Mouse (Mus musculus) forebrain, embryonic 11.5 days (tissue): ENCODE results near the gene Gm614. TPM values are rescaled to one million over a fixed set of nuclear protein-coding genes. Genes with fewer than 3 reads are reported as not detected.
A peak's percentile ranks its signal among the peaks of the same experiment; 100 is the strongest.

Experiments used
- ATAC-seq: fragments of 200-750 bp; cut with Nextera tagmentation; replicated peaks from 2 replicates; pipeline ENCODE4 v1.8.0; 2017; ENCODE audit warnings: moderate TSS enrichment; ENCODE audit not compliant: low FRiP score
- DNase-seq: peaks from one replicate; pipeline ENCODE4 v3.0.0-alpha.2; 2017; ENCODE audit warnings: low spot score
- H3K27ac ChIP-seq: fragments of 300-500 bp; sonication (generic); 2 replicates; pipeline ENCODE4 v1.5.1; 2014; ENCODE audit warnings: low read depth, low read length
- H3K27me3 ChIP-seq: fragments of 300-500 bp; sonication (generic); 2 replicates; pipeline ENCODE4 v1.6.1; 2014; ENCODE audit warnings: mild to moderate bottlenecking, low read length, mixed read lengths; ENCODE audit not compliant: control insufficient read depth, insufficient read depth
- H3K36me3 ChIP-seq: fragments of 300-500 bp; sonication (generic); 2 replicates; pipeline ENCODE4 v1.6.1; 2014; ENCODE audit warnings: mild to moderate bottlenecking, low read length, moderate library complexity, mixed read lengths; ENCODE audit not compliant: control insufficient read depth, insufficient read depth
- H3K4me1 ChIP-seq: fragments of 300-500 bp; sonication (generic); replicated peaks from 2 replicates; pipeline ENCODE4 v1.6.1; 2014; ENCODE audit warnings: low read length, mixed read lengths; ENCODE audit not compliant: control insufficient read depth, insufficient read depth
- H3K4me2 ChIP-seq: fragments of 300-500 bp; sonication (generic); 2 replicates; pipeline ENCODE4 v1.6.1; 2014; ENCODE audit warnings: low read depth, mild to moderate bottlenecking, low read length, moderate library complexity, mixed read lengths; ENCODE audit not compliant: severe bottlenecking
- H3K4me3 ChIP-seq: fragments of 300-500 bp; sonication (generic); 2 replicates; pipeline ENCODE4 v1.5.1; 2014; ENCODE audit warnings: low read depth, low read length
- H3K9ac ChIP-seq: fragments of 300-500 bp; sonication (generic); 2 replicates; pipeline ENCODE4 v1.6.1; 2014; ENCODE audit warnings: low read length
- H3K9me3 ChIP-seq: fragments of 300-500 bp; sonication (generic); 2 replicates; pipeline ENCODE4 v1.6.1; 2016; ENCODE audit warnings: low read length, mixed read lengths; ENCODE audit not compliant: control insufficient read depth
- WGBS: fragments of 180-500 bp; shearing (Covaris S2); extraction: QIAGEN DNeasy Blood & Tissue Kit; methylation state at CpG from one replicate; pipeline ENCODE4 v1.1.7; 2014; 5-methylcytosine and 5-hydroxymethylcytosine counted together
- polyA plus RNA-seq: library from polyadenylated mRNA; unstranded; fragments of >200 nt; fragmentation: Nextera tagmentation; extraction: Ambion mirVana; gene quantifications from 2 replicates; pipeline ENCODE4 v1.2.1, GENCODE M21; 2014

Gm614 gene
- polyA plus RNA-seq, 1 experiment from 2014 or later: not detected

- no peak for ATAC-seq
- Histone ChIP-seq H3K4me2 (peak overlapping the region; percentile 45), H3K9me3 (no peaks in the 10 kb centered on the region), H3K4me3 (peak overlapping the region; percentile 30), H3K27me3 (no peaks in the 10 kb centered on the region; the same call in 1 of the 2 replicates), H3K27ac (no peak overlapping the region), H3K4me1 (no peaks in the 10 kb centered on the region), H3K36me3 (no peaks in the 10 kb centered on the region), H3K9ac (peak overlapping the region; percentile 35; the same call in 1 of the 2 replicates)
- no peak for DNase-seq
- WGBS: 43% methylated on average over 7 of the region's 7 CpGs
Measured at GRCm38 (mm10) chrX:101222796-101223162, 41.0 kb downstream of the Gm614 start.

DNA sequence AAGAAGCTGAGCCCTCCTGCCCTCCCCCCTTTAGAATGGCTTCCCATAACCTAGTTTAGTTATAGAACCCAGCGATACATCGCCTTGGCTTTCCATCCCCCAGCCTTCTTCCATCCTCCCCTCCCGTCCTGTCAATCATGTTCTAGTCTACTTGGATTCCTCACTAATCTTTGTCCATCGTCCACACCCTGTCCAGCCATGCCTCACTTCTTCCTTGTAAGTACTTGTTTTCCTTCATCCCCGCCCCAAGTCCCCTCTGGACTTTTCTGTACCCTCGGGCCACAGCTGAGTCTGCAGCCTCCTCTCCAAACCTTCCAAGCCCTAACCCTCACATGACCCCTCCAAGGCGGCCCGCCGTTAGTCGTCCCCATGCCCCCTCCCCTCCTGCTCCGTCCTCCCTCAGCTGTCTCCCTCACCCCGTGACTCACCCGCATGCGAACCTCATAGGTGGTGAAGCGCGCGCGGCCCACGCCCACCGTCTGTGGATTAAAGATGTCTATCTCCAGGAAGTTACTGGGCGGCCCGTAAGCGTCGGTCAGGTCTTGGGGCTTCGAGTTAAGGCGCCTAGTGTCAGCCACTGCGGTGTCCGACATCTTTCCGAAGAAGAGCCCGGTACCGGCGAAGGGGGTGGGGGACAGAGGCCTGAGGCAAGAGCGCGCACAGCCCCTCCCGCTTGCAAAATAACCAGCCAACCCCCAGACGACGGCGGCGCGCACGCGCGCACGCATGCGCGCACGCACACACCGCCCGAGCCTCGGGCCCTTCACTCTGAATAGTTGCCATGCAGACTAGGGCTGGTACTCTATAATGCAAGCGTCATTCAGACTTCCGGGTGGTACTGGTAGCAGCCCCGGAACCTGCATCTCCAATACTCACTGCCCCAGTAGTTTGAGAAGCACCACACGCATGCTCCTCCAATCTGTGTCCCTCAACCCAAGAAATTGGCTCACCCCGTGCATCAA lies 41.7 kb downstream of the Gm614 start, which contains the start of gene Snx12:
Snx12 (minus strand) TSS at position 730 of the 962 bp plus-strand sequence.
- no peaks in the 10 kb centered on the region for H3K9me3 ChIP-seq
- H3K27ac ChIP-seq: 0 out of 2 replicates have a peak within 1 kb of the TSS, but pooled peaks have one; percentile 18
- H3K4me1 ChIP-seq: no peaks in the 10 kb centered on the region
- H3K36me3 ChIP-seq: no peaks in the 10 kb centered on the region
- peak within 1 kb of the TSS; percentile 54 for H3K4me2 ChIP-seq
- WGBS: 27% methylated on average over 55 of the region's 55 CpGs
- peak; percentile 90 for DNase-seq
- ATAC-seq: peak; percentile 98
- H3K4me3 ChIP-seq: peak within 1 kb of the TSS; percentile 50
- no peaks in the 10 kb centered on the region; the same call in 1 of the 2 replicates for H3K27me3 ChIP-seq
- peak within 1 kb of the TSS; percentile 65 for H3K9ac ChIP-seq

Other genes starting within 250 kb of the Gm614 start
- gene Tex11, start 204.3 kb downstream of the Gm614 start, polyA plus RNA-seq: not detected in 2 replicates
- gene Slc7a3, start 178.0 kb downstream of the Gm614 start, polyA plus RNA-seq: 1.1 and 1.2 TPM in 2 replicates
- 56.0 and 57.5 TPM in 2 replicates for gene Snx12, start 41.4 kb downstream of the Gm614 start, polyA plus RNA-seq
- 1.3 and 2.1 TPM in 2 replicates for gene Foxo4, start 9.5 kb downstream of the Gm614 start, polyA plus RNA-seq
- 1.7 and 1.9 TPM in 2 replicates for gene Il2rg, start 4.3 kb upstream of the Gm614 start, polyA plus RNA-seq
- gene Gm20489, start 5.0 kb upstream of the Gm614 start, polyA plus RNA-seq: not detected in 2 replicates
- 46.5 and 47.6 TPM in 2 replicates for gene Med12, start 10.0 kb upstream of the Gm614 start, polyA plus RNA-seq
- gene Nlgn3, start 35.2 kb upstream of the Gm614 start, polyA plus RNA-seq: 28.1 and 32.1 TPM in 2 replicates
- gene Gjb1, start 112.4 kb upstream of the Gm614 start, polyA plus RNA-seq: not detected in 2 replicates
- gene Zmym3, start 156.9 kb upstream of the Gm614 start, polyA plus RNA-seq: 24.4 and 25.6 TPM in 2 replicates
- gene Nono, start 165.3 kb upstream of the Gm614 start, polyA plus RNA-seq: 671 and 672 TPM in 2 replicates
- 3.0 and 3.5 TPM in 2 replicates for gene Itgb1bp2, start 185.1 kb upstream of the Gm614 start, polyA plus RNA-seq